Mouse (Mus musculus): ENCODE data around the gene Elp6.

Gene Elp6

DNA sequence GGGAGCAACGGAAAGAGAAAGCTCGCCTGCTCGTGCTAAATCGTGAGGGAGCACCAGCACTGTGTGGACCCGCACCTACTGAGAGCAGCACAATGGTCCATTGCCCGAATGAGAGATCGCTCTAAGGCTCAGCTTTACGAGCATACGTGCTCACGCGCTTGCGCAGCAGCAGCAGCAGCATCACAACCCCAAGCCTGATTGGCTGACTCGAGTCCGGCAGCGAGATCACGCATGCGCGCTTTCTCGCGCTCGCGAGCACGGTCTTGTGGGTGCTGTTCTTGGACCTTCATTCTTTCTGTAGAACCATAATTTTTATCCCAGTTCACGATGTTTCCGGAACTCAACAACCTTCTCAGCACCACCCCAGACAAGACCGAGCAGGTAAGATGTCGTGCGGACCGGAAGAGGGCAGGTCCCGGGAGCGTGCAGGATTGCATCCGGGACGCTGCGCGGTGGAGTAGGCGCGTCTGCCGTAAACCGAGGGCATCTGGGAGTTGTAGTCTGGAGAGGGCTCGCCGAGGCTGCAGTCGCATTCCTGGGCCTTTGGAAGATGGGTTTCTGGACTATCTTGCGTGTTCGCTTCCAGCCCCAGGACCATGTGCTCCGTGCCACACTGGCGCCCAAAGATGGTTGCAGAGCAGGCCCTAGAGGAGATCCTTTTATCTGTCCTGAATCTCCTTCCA is at the start of gene Elp6:
TSS of gene Elp6 (plus strand) at position 205 of the 683 bp plus-strand sequence.
- DNase-seq (ENCODE audit: low spot score in 2 of 2), result peak; percentile 86 to 88

- no peak for DNase-seq (ENCODE audit: low spot score in 2 of 2)
Observed at GRCm38 (mm10) chr9:110255407-110256019, 49.5 kb upstream of the Elp6 start.

- no peak for DNase-seq (ENCODE audit: low spot score in 2 of 2)
Observed at GRCm38 (mm10) chr9:110258646-110259045, 46.3 kb upstream of the Elp6 start.

DNA sequence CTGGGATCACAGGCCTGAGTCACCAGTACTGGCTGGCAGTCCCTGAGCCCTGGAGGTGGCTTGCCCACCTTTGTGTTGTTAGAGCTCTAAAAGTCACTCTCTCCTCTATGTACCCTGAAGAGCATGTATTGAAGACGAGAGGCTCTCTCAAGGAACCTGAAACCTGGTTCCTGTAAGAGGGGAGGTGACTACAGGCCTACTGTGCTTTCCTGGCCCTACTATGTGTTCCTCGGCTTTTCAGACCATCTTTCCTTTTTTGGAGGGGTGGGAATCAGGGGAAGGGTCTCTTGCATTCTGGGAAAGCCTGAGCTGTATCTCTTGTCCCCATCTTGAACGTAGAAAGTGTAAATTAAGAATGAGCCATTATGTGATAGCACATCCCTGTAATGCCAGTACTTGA is 45.9 kb upstream of the Elp6 start:
- DNase-seq (ENCODE audit: low spot score in 2 of 2), result no peak

DNA sequence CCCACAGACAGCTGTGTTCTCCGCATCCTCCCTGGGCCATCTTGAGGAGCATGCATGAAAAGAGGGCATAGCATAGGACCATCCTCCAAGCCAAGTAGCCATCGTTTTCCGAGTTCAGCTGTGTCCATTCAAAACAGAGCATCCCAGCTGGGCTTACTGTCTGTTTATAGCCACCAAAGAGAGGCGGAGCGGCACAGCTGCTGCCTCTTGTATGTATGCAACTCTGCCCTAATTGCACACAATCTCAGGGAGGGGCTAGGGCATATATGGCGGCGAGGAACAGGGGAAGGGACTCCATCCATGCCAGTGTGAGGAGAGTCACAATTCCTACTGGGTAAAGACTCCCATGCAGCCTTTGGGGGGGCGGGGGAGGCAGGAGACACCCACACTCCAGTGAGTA is 41.8 kb upstream of the Elp6 start:
- no peak for DNase-seq (ENCODE audit: low spot score in 2 of 2)

DNA sequence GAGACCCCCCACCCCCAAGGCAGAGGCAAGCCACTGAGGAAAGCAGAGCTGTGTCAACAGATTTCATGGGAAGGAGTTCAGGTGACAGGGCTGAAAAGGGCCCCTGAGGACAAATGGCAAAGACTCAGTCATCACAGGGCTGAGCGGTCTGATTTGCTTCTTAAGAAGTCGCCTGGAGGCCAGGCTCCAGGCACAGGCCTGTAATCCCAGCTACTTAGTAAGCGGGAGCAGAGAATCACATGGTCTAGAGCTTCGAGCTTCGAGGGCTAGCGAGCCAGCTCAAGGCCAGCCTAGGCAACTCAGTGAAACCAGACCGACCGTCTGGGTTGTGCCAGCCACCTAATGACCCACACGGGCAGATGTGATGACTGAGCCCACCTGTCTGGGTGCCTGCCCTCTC is 40.0 kb upstream of the Elp6 start:
- no peak for DNase-seq (ENCODE audit: low spot score in 2 of 2)

DNA sequence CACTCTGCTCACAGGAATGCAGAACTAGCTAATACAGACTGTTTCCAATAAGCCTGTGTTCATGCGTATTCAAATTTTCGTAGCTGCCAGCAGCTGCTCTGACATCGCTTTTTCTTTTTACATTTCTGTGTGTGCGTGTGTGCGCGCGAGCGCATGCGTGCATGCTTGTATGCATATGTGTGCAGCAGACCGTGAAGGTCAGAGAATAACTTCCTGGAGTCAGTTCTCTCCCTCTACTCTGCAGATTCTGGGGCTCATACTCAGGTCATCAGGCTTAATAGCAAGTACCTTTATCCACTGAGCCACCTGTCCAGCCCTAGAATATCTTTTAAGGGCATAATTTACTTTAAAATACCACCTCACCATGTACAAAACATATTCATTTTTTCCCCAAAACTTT is 36.6 kb upstream of the Elp6 start:
- DNase-seq (ENCODE audit: low spot score in 2 of 2), result no peak

- DNase-seq (ENCODE audit: low spot score in 2 of 2), result no peak
Observed at GRCm38 (mm10) chr9:110272330-110272729, 32.6 kb upstream of the Elp6 start.

DNA sequence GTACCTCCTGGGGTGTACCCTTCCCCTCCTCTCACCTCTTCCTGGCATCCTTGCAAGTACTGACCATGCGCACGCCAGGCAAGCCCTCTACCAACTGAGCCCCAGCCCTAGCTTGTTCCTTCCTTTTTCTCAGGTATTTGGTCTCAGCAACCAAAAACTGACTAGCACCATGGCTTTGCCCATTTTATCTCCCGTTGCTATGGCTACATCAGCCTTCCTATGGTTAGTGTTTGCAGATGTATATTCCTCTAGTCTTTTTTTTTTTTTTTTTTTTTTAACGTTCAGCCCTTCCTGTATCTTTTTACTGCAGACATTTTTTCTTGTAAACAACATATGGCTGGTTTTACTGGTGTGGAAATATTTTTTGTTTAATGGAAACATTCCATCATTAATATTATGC is 31.5 kb upstream of the Elp6 start:
- DNase-seq (ENCODE audit: low spot score in 2 of 2), result no peak

GRCm38 (mm10) chr9:110275882-110276281 is 29.1 kb upstream of the Elp6 start:
- DNase-seq (ENCODE audit: low spot score in 2 of 2), result no peak

GRCm38 (mm10) chr9:110277431-110277881 is 27.5 kb upstream of the Elp6 start:
- no peak for DNase-seq (ENCODE audit: low spot score in 2 of 2)

DNA sequence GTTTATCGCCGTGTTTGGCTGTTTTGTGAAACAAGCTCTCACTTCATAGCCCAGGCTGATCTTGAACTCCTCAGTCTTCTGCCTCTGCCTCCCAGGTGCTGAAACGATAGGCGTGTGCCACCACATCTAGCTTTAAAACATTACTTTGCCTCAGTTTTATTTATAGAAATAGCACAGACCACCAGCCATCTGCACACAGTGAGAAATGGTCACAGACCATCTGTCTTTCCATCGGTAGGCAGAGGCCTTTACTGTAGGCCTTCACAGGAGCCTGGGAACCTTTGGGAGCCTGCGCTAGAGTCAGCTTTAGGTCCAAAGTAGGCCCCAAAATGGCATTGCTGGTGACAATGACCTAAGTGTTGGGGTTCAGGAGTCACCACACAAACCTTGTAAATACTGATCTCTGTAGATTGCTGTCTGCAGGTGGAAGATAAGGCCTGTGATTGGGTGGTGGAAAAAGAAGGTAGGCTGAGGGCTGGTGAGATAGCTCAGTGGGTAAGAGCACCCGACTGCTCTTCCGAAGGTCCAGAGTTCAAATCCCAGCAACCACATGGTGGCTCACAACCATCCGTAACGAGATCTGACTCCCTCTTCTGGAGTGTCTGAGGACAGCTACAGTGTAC is 20.8 kb upstream of the Elp6 start:
- no peak for DNase-seq (ENCODE audit: low spot score in 2 of 2)

- no peak for DNase-seq (ENCODE audit: low spot score in 2 of 2)
Observed at GRCm38 (mm10) chr9:110287321-110287924, 17.6 kb upstream of the Elp6 start.

DNA sequence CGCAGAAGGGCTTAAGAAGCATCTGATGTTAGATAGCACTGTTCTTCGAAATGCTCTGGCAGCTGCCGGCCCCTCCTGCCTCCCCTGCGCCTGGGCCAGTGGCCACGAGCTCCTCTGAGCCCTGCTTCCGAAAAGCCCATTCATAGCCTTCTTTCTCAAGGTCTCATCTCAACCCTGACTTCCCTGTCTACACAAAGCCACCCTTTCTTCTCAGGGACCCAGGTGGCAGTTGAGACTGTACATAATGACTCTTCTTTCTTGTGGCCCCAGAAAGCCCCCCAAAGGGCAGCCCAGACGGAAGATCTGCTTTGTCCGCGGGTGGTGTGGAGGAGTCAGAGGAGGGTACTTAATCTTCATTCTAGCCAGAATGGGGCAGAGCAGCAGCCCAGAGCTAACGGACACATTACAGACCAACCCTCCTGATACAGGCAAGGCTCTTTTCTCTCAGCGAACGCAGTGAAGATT is 11.7 kb upstream of the Elp6 start:
- no peak for DNase-seq (ENCODE audit: low spot score in 2 of 2)

DNA sequence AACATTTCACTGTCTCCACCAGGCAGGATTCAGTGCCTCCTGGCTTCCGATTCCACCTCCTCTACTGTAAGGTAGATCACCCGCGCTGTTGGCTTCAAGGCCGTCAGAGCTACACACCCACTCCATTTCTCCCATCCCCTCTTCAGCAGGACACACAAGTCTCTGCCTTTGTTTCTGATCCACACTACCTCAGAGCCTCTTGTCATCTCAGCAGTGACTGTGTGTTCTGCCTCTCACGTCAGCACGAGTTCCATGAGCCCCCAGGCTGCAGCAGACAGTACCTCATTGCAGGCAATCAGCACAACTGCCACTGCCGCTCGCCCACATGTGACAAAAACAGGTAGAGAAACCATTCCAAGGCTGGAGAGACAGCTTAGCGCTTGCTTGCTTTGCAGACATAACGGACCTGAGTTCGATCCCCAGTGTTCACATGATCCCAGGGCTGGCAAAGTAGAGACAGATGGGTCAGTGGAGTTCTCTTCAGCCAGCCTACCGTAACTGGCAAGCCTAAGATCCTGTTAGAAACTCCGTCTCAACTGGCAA is 11.0 kb upstream of the Elp6 start:
- DNase-seq (ENCODE audit: low spot score in 2 of 2), result no peak

DNA sequence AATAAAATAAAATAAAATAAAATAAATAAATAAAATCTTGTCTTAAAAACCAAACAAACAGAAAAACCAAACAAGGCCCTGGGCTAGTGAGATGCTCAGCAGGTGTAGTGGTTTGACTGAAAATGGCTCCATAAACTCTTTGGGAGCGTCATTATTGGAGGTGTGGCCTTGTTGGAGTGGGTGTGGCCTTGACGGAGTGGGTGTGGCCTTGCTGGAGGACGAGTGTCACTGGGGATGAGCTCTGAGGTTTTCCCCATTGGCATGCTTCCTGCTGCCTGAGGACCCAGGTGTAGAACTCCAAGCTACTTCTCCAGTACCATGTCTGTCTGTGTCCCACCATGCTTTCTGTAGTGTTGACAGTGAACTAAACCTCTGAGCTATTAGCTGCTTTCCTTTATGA is 10.2 kb upstream of the Elp6 start:
- no peak for DNase-seq (ENCODE audit: low spot score in 2 of 2)

DNA sequence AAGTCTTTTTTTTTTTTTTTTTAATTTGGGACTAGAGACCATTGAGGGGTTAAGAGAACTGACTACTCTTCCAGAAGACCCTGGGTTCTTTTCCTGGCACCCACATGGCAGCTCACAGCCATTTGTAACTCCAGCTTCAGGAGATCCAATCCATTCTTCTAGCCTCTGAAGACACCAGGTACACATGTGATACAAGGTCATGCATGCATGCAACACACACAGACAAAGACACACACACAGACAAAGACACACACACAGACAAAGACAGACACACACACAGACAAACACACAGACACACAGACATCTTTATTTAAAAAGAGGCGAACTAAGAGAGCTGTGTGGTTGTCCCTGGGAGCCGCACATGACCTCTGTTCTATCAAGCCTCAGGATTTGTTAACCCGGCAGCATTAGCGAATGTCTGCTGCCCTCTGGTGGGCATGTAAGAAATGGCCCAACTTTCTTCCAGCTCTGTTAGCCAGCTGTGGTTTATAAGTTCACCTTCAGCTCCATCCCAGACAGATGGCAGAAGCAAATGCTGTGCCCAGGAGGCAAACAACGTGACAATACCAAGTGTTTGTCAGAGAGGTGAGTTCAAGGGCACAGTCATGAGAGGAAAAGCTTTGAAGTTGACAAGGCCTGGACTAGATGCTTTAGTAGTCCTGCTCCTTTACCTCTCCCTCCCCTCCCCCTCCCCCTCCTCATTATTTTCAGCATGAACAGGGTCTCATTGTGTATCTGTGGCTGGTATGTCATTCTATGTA is 7.9 kb upstream of the Elp6 start:
- DNase-seq (ENCODE audit: low spot score in 2 of 2), result peak; percentile 63 to 87

GRCm38 (mm10) chr9:110304516-110304915 is 457 bp upstream of the Elp6 start:
- no peak for DNase-seq (ENCODE audit: low spot score in 2 of 2)

- no peak for DNase-seq (ENCODE audit: low spot score in 2 of 2)
Observed at GRCm38 (mm10) chr9:110306371-110306770, 1.4 kb downstream of the Elp6 start.

GRCm38 (mm10) chr9:110314706-110315105 is 9.7 kb downstream of the Elp6 start:
- DNase-seq (ENCODE audit: low spot score in 2 of 2), result no peak

GRCm38 (mm10) chr9:110315410-110315809 is 10.4 kb downstream of the Elp6 start:
- DNase-seq (ENCODE audit: low spot score in 2 of 2), result no peak

- DNase-seq (ENCODE audit: low spot score in 2 of 2), result no peak
Observed at GRCm38 (mm10) chr9:110315904-110316303, 10.9 kb downstream of the Elp6 start.
